Mouse (Mus musculus) brain, embryonic 14.5 days (tissue): ENCODE measurements at regions not wholly inside any gene's neighbourhood (a gene's known extent, or its start where the extent isn't known, plus 50 kb on each side); places are given as distances from the start of the nearest gene placed in this dataset.

ENCODE experiments used
- CTCF ChIP-seq: fragments of 200-500 bp; IDR thresholded peaks from 2 replicates; pipeline ENCODE4 v1.5.1; 2012; ENCODE audit warnings: inconsistent platforms, mild to moderate bottlenecking, moderate library complexity, borderline replicate concordance; ENCODE audit not compliant: insufficient read depth, insufficient read length; ENCODE audit errors: extremely low read depth
- POLR2A ChIP-seq: fragments of 200-500 bp; IDR thresholded peaks from 2 replicates; pipeline ENCODE4 v1.6.1; 2012; ENCODE audit warnings: mild to moderate bottlenecking, inconsistent platforms, borderline replicate concordance; ENCODE audit not compliant: poor library complexity, insufficient read depth, insufficient read length, severe bottlenecking; ENCODE audit errors: extremely low read depth

DNA sequence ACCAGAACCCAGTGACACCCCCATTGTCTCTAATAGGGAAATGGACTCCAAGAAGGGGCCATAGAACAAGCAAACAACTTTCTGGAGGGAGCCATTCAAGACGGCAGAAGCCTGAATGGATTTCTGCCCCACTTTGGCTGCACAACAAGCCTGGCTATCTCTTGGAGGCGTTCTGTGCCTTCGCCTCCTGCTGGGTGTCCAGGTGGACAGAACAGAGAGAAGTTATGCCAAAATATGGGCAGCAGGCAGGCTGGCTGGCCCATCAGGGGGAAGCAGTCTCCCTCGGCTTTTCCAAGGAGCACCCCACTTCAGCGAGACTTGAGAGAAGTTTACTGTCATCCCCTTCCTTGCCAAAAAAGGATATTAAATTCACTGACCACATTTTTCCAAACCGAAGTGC lies 65.8 kb upstream of the Pkdcc start:
- TF ChIP-seq CTCF (no peak), POLR2A (no peak)
